Mouse (Mus musculus) ES-E14 (cell line): ENCODE results near the gene Ldlr.

Source experiments
- CHD2 ChIP-seq: IDR thresholded peaks from 2 replicates; pipeline ENCODE4 v1.6.1; 2014; ENCODE audit warnings: mild to moderate bottlenecking, low read depth, low read length, inconsistent platforms
- HCFC1 ChIP-seq: IDR thresholded peaks from 2 replicates; pipeline ENCODE4 v1.6.1; 2012; ENCODE audit warnings: low read length, inconsistent platforms, borderline replicate concordance; ENCODE audit not compliant: insufficient read depth
- MAFK ChIP-seq: IDR thresholded peaks from 2 replicates; pipeline ENCODE4 v1.6.1; 2014; ENCODE audit warnings: mild to moderate bottlenecking, low read depth, low read length, inconsistent platforms; ENCODE audit not compliant: insufficient read depth
- ZC3H11A ChIP-seq: IDR thresholded peaks from 2 replicates; pipeline ENCODE4 v1.6.1; 2012; ENCODE audit warnings: low read depth, mild to moderate bottlenecking, inconsistent platforms, low read length, borderline replicate concordance
- ZNF384 ChIP-seq: IDR thresholded peaks from 2 replicates; pipeline ENCODE4 v1.6.1; 2012; ENCODE audit warnings: low read depth, low read length, inconsistent platforms

- TF ChIP-seq CHD2 (no peak), ZC3H11A (no peak), HCFC1 (no peak), ZNF384 (no peak), MAFK (no peak)
Observed at GRCm38 (mm10) chr9:21706085-21706484, 17.2 kb upstream of the Ldlr start.
